Mouse (Mus musculus): ENCODE results near the gene Gm10647. TPM values are rescaled to one million over a fixed set of nuclear protein-coding genes. Genes with fewer than 3 reads are reported as not detected.
"Not testable (repeated sequence)": the region's sequence is repeated elsewhere in the genome, so short reads cannot be mapped to it uniquely, and the experiment has no call there.

Gm10647 gene
- 0.29 and 0.49 TPM in 2 replicates for polyA plus RNA-seq (2016; fragmentation: Nextera tagmentation; extraction: Ambion mirVana)

DNA sequence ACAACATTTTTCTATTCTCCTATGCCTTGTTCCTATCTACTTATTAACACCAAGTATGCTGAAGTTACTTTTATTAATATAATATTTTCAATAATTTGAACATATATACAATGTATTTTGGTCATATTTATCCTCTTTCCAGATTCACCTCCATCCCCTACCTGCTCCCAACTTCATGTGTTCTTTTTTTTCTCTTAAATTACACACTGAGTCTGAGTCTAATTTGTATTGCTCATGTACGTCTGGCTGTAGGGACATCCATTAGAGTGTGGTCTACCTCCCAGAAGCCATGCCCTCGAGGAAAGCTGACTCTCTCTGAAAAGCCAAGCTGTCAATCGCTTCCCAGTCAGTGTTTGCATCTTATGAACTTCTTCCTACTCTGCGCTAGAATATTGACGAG is at the start of gene Gm10647:
Gene Gm10647 (plus strand): TSS at position 301 of the 400 bp plus-strand sequence.
- WGBS, result 80% methylated on average over 5 of the region's 5 CpGs
- Histone ChIP-seq H3K27ac (peak within 1 kb of the TSS; percentile 83), H3K9me3 (replicated peaks) (no peaks in the 10 kb centered on the region), H3K9ac (peak within 1 kb of the TSS; percentile 70), H3K4me2 (replicated peaks) (peak within 1 kb of the TSS; percentile 62), H3K4me3 (peak within 1 kb of the TSS; percentile 51), H3K27me3 (no peaks in the 10 kb centered on the region), H3K36me3 (no peaks in the 10 kb centered on the region), H3K4me1 (peaks cover 8% of the 10 kb centered on the region)
- no peak for ATAC-seq (ENCODE audit: low FRiP score)

GRCm38 (mm10) chr9:66748390-66748789 is 48.4 kb upstream of the Gm10647 start:
- H3K9ac ChIP-seq, result no peak overlapping the region
- no peak overlapping the region for H3K4me3 ChIP-seq
- H3K36me3 ChIP-seq, result no peaks in the 10 kb centered on the region
- 89% methylated on average over 15 of the region's 15 CpGs for WGBS
- no peaks in the 10 kb centered on the region for H3K4me1 ChIP-seq
- H3K4me2 ChIP-seq (replicated peaks), result no peak overlapping the region
- H3K27ac ChIP-seq, result no peak overlapping the region
- no peak for ATAC-seq (ENCODE audit: low FRiP score)
- H3K27me3 ChIP-seq, result no peaks in the 10 kb centered on the region
- H3K9me3 ChIP-seq (replicated peaks), result no peaks in the 10 kb centered on the region

DNA sequence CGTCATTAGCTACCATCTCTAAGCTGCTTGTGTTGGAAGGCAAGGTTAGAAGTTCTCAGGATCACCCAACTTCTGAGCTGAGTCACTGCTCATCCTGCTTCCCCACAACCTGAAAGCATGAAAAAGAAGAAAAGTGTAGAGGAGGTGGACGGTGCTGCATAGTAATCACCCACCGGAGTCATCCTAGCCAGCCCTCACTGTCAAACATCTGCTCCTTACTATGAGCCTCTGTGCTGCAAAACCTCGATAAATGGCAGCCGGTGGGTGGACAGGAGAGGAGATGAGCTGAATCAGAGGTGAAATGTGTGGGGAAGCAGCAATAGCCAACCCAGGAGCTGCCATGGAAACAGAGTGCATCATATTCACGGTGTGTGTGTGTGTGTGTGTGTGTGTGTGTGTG is 44.0 kb upstream of the Gm10647 start:
- no peaks in the 10 kb centered on the region for H3K9me3 ChIP-seq (replicated peaks)
- 84% methylated on average over 6 of the region's 6 CpGs for WGBS
- no peak for ATAC-seq (ENCODE audit: low FRiP score)
- no peak overlapping the region for H3K4me2 ChIP-seq (replicated peaks)
- H3K9ac ChIP-seq, result no peak overlapping the region
- H3K4me1 ChIP-seq, result no peaks in the 10 kb centered on the region
- no peak overlapping the region for H3K27ac ChIP-seq
- no peaks in the 10 kb centered on the region for H3K27me3 ChIP-seq
- no peaks in the 10 kb centered on the region for H3K36me3 ChIP-seq
- no peak overlapping the region for H3K4me3 ChIP-seq

DNA sequence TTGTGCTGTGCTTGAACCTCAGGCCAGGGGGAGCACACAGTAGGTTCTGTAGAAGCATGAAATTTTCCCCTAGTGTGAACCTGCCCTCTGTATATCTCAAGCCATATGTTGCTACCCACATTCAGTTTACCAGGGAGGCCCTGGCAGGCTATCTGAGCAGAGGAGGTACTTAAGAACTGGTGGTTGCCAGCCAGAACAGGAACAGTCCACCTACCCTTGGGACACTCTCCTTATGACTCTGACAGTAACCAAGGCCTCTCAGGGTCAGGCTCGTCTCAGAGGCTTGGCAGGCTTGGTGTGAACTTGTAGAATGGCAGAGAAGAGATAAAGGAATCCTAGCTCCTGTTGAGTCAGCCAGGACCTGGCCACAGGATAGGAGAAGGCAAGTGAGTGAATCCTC is 35.8 kb upstream of the Gm10647 start:
- Histone ChIP-seq H3K9ac (no peak overlapping the region), H3K9me3 (replicated peaks) (no peaks in the 10 kb centered on the region), H3K4me2 (replicated peaks) (no peak overlapping the region), H3K4me1 (no peaks in the 10 kb centered on the region), H3K36me3 (no peaks in the 10 kb centered on the region), H3K27ac (no peak overlapping the region), H3K27me3 (no peaks in the 10 kb centered on the region), H3K4me3 (no peak overlapping the region)
- no peak for ATAC-seq (ENCODE audit: low FRiP score)
- 58% methylated on average over 1 of the region's 1 CpGs for WGBS

GRCm38 (mm10) chr9:66768721-66769120 is 28.1 kb upstream of the Gm10647 start:
- no peak for ATAC-seq (ENCODE audit: low FRiP score)
- WGBS, result 93% methylated on average over 1 of the region's 1 CpGs
- no peak overlapping the region for H3K4me2 ChIP-seq (replicated peaks)
- no peaks in the 10 kb centered on the region for H3K36me3 ChIP-seq
- H3K27ac ChIP-seq, result no peak overlapping the region
- no peaks in the 10 kb centered on the region for H3K4me1 ChIP-seq
- H3K9ac ChIP-seq, result no peak overlapping the region
- H3K9me3 ChIP-seq (replicated peaks), result no peaks in the 10 kb centered on the region
- H3K27me3 ChIP-seq, result no peaks in the 10 kb centered on the region
- H3K4me3 ChIP-seq, result no peak overlapping the region

DNA sequence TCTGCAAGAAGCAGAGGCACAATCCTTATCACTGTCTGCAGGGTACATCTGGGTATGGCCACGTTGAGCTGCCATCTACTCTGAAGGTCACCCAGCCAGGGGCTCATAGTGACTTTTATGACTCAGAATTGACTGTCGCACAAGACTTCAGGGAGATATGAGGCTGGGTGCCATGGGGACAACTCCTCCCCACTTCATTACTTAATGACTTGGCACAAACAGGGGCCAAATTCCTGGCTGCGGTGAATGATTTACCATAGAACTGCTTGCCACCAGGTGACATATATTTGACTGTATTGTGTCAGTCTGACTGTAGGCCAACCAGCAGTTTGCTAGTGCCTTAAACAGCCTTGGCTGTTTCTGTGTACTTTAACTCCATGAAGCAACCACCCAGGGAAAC is 27.6 kb upstream of the Gm10647 start:
- H3K27me3 ChIP-seq, result no peaks in the 10 kb centered on the region
- ATAC-seq (ENCODE audit: low FRiP score), result no peak

GRCm38 (mm10) chr9:66770701-66771100 is 26.1 kb upstream of the Gm10647 start:
- Histone ChIP-seq H3K27ac (no peak overlapping the region), H3K36me3 (no peaks in the 10 kb centered on the region), H3K27me3 (no peaks in the 10 kb centered on the region), H3K9me3 (replicated peaks) (no peaks in the 10 kb centered on the region), H3K4me2 (replicated peaks) (no peak overlapping the region), H3K4me1 (no peaks in the 10 kb centered on the region), H3K9ac (no peak overlapping the region), H3K4me3 (no peak overlapping the region)
- ATAC-seq (ENCODE audit: low FRiP score), result no peak

More for the DNA sequence above, 27.6 kb upstream of the Gm10647 start:
- no peak overlapping the region for H3K9ac ChIP-seq
- H3K4me1 ChIP-seq, result no peaks in the 10 kb centered on the region
- H3K27ac ChIP-seq, result no peak overlapping the region
- no peak overlapping the region for H3K4me2 ChIP-seq (replicated peaks)
- 84% methylated on average over 3 of the region's 3 CpGs for WGBS
- H3K9me3 ChIP-seq (replicated peaks), result no peaks in the 10 kb centered on the region
- no peak overlapping the region for H3K4me3 ChIP-seq
- H3K36me3 ChIP-seq, result no peaks in the 10 kb centered on the region

DNA sequence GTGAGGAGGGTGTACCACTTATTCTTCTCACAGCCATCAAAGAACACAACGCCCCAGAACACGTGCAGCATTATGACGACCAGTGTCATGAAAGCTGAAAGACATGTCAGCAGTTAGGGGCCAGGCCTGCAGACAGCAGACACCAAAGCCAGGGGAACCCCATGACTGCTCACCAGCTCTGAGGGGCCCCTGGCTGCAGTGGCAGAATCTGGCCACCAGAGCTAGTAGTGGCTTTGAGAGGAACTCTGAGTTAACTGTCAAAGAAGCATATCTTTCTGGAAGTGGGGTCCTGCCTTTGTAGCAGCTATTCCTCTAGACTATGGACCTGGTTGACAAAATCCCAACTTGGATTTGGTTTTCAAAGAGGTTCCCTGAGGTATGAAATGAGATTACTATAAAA is 12.3 kb upstream of the Gm10647 start:
- WGBS, result 85% methylated on average over 2 of the region's 3 CpGs
- H3K9me3 ChIP-seq (replicated peaks); H3K4me2 ChIP-seq (replicated peaks); H3K27ac ChIP-seq; H3K9ac ChIP-seq; ATAC-seq (ENCODE audit: low FRiP score); H3K4me1 ChIP-seq; H3K4me3 ChIP-seq; H3K27me3 ChIP-seq: not testable (repeated sequence)
- H3K36me3 ChIP-seq, result 0 out of 2 replicates have a peak, but pooled peaks cover 10% of the 10 kb centered on the region

DNA sequence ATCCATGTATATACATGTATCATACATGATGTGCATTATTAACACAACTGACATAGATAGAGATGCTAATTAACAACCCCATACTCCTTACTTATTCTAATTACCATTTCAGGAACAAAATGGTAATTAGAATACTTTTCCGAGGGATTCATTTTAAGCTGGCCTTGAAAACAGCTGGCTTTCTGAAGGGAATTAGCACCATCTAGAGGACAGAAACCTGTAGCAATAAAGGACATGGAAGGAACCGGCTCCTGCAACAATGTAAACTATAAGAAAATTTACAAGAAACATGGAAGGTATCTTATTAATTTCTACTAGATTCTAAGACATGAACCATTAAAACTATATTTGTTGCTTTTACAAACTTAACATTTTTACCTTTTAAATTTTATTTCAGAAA is 9.0 kb upstream of the Gm10647 start:
- no peak overlapping the region for H3K27ac ChIP-seq
- ATAC-seq (ENCODE audit: low FRiP score), result no peak
- WGBS, result 15% methylated on average over 2 of the region's 2 CpGs

GRCm38 (mm10) chr9:66794629-66795463 is 2.0 kb upstream of the Gm10647 start:
- Histone ChIP-seq H3K9ac (peak overlapping the region; percentile 70), H3K9me3 (replicated peaks) (no peaks in the 10 kb centered on the region), H3K27ac (peak overlapping the region; percentile 83), H3K4me1 (peaks cover 8% of the 10 kb centered on the region), H3K27me3 (no peaks in the 10 kb centered on the region), H3K4me2 (replicated peaks) (peak overlapping the region; percentile 62), H3K36me3 (peaks cover 6% of the 10 kb centered on the region), H3K4me3 (peak overlapping the region; percentile 51)
- ATAC-seq (ENCODE audit: low FRiP score), result peak; percentile 78
- 2% methylated on average over 43 of the region's 43 CpGs for WGBS

More for the DNA sequence above, 9.0 kb upstream of the Gm10647 start:
- H3K4me2 ChIP-seq (replicated peaks), result no peak overlapping the region
- H3K9ac ChIP-seq, result no peak overlapping the region
- peaks cover 15% of the 10 kb centered on the region for H3K36me3 ChIP-seq
- no peaks in the 10 kb centered on the region for H3K4me1 ChIP-seq
- no peaks in the 10 kb centered on the region for H3K9me3 ChIP-seq (replicated peaks)
- no peaks in the 10 kb centered on the region for H3K27me3 ChIP-seq
- H3K4me3 ChIP-seq, result no peak overlapping the region

GRCm38 (mm10) chr9:66795464-66796324 is 1.1 kb upstream of the Gm10647 start, which contains the start of gene Aph1b:
Gene Aph1b, minus strand, starts transcription at chr9:66795490.
- Histone ChIP-seq H3K27ac (peak within 1 kb of the TSS; percentile 83), H3K4me2 (replicated peaks) (peak within 1 kb of the TSS; percentile 62), H3K4me1 (peaks cover 8% of the 10 kb centered on the region), H3K4me3 (peak within 1 kb of the TSS; percentile 51), H3K9me3 (replicated peaks) (no peaks in the 10 kb centered on the region), H3K9ac (peak within 1 kb of the TSS; percentile 70), H3K36me3 (no peaks in the 10 kb centered on the region), H3K27me3 (no peaks in the 10 kb centered on the region)
- peak; percentile 99 for ATAC-seq (ENCODE audit: low FRiP score)
- under 1% methylated on average over 41 of the region's 42 CpGs for WGBS

- no peaks in the 10 kb centered on the region for H3K36me3 ChIP-seq
- H3K4me1 ChIP-seq, result no peaks in the 10 kb centered on the region
- no peak overlapping the region for H3K4me2 ChIP-seq (replicated peaks)
- no peak overlapping the region for H3K9ac ChIP-seq
- no peak for ATAC-seq (ENCODE audit: low FRiP score)
- peaks cover 25% of the 10 kb centered on the region for H3K27me3 ChIP-seq
- H3K27ac ChIP-seq, result no peak overlapping the region
- 54% methylated on average over 12 of the region's 12 CpGs for WGBS
- H3K9me3 ChIP-seq (replicated peaks), result no peaks in the 10 kb centered on the region
- no peak overlapping the region for H3K4me3 ChIP-seq
Measured at GRCm38 (mm10) chr9:66801947-66802346, 5.1 kb downstream of the Gm10647 start.
